Mouse (Mus musculus): Measurements from ENCODE around the gene Snd1.

The Snd1 gene

GRCm38 (mm10) chr6:28803678-28804279 is 328.8 kb downstream of the Snd1 start:
- no peak for DNase-seq (ENCODE audit: low spot score in 2 of 2)

- DNase-seq (ENCODE audit: low spot score in 2 of 2): no peak
Observed at GRCm38 (mm10) chr6:28804751-28805150, 329.8 kb downstream of the Snd1 start.

GRCm38 (mm10) chr6:28813057-28813456 is 338.1 kb downstream of the Snd1 start:
- no peak for DNase-seq (ENCODE audit: low spot score in 2 of 2)

- DNase-seq (ENCODE audit: low spot score in 2 of 2): no peak
Observed at GRCm38 (mm10) chr6:28814895-28815294, 340.0 kb downstream of the Snd1 start.

GRCm38 (mm10) chr6:28817039-28817438 is 342.1 kb downstream of the Snd1 start:
- peak; percentile 53 to 87 for DNase-seq (ENCODE audit: low spot score in 2 of 2)

- no peak for DNase-seq (ENCODE audit: low spot score in 2 of 2)
Observed at GRCm38 (mm10) chr6:28819509-28820358, 344.8 kb downstream of the Snd1 start.

GRCm38 (mm10) chr6:28822296-28822695 is 347.4 kb downstream of the Snd1 start:
- DNase-seq (ENCODE audit: low spot score in 2 of 2): no peak

- no peak for DNase-seq (ENCODE audit: low spot score in 2 of 2)
Observed at GRCm38 (mm10) chr6:28823375-28823774, 348.4 kb downstream of the Snd1 start.

- DNase-seq (ENCODE audit: low spot score in 2 of 2): no peak
Observed at GRCm38 (mm10) chr6:28823802-28824201, 348.9 kb downstream of the Snd1 start.

GRCm38 (mm10) chr6:28825894-28826293 is 351.0 kb downstream of the Snd1 start:
- DNase-seq (ENCODE audit: low spot score in 2 of 2): no peak

- no peak for DNase-seq (ENCODE audit: low spot score in 2 of 2)
Observed at GRCm38 (mm10) chr6:28826689-28827389, 351.9 kb downstream of the Snd1 start.

GRCm38 (mm10) chr6:28827565-28827964 is 352.6 kb downstream of the Snd1 start:
- DNase-seq (ENCODE audit: low spot score in 2 of 2): no peak

- peak; percentile 70 to 74 for DNase-seq (ENCODE audit: low spot score in 2 of 2)
Observed at GRCm38 (mm10) chr6:28828593-28828992, 353.7 kb downstream of the Snd1 start.

- no peak for DNase-seq (ENCODE audit: low spot score in 2 of 2)
Observed at GRCm38 (mm10) chr6:28830306-28830705, 355.4 kb downstream of the Snd1 start.

GRCm38 (mm10) chr6:28831011-28831853 is 356.3 kb downstream of the Snd1 start, which contains the start of gene Lrrc4:
TSS of gene Lrrc4 (minus strand) at chr6:28831747.
- no peak for DNase-seq (ENCODE audit: low spot score in 2 of 2)

GRCm38 (mm10) chr6:28831854-28832750 is 357.2 kb downstream of the Snd1 start:
- DNase-seq (ENCODE audit: low spot score in 2 of 2): no peak

- no peak for DNase-seq (ENCODE audit: low spot score in 2 of 2)
Observed at GRCm38 (mm10) chr6:28832751-28833291, 357.9 kb downstream of the Snd1 start.

GRCm38 (mm10) chr6:28833380-28833822 is 358.5 kb downstream of the Snd1 start:
- peak; percentile 70 to 76 for DNase-seq (ENCODE audit: low spot score in 2 of 2)

- DNase-seq (ENCODE audit: low spot score in 2 of 2): no peak
Observed at GRCm38 (mm10) chr6:28834046-28834445, 359.1 kb downstream of the Snd1 start.

- no peak for DNase-seq (ENCODE audit: low spot score in 2 of 2)
Observed at GRCm38 (mm10) chr6:28836600-28836999, 361.7 kb downstream of the Snd1 start.

All from right cerebral cortex, postnatal 36 days (tissue).